8 mouse cellular contexts compared by ENCODE assay signal in genomic region chr2:168839811-168840655, GRCm38 (mm10).
DNase-seq lines count a peak whose midpoint lies in the region; ATAC-seq and TF ChIP-seq lines count a peak whose summit lies in the region.

No protein-coding gene starts in this region.

- H3K9me3 ChIP-seq in E14TG2a.4 (ENCODE audit: low read length): no peaks in the 10 kb centered on the region
- H3K9me3 ChIP-seq in forebrain, postnatal 0 days (ENCODE audit: low read length): no peaks in the 10 kb centered on the region
- H3K9me3 ChIP-seq in midbrain, embryonic 11.5 days (ENCODE audit: control insufficient read depth, low read length): no peaks in the 10 kb centered on the region

- H3K27ac ChIP-seq in gastrocnemius, adult 2 months: no peak overlapping the region
- H3K27ac ChIP-seq in forebrain, postnatal 0 days (ENCODE audit: low read depth, low read length): no peak overlapping the region
- peak overlapping the region; percentile 89 for H3K27ac ChIP-seq in midbrain, embryonic 11.5 days (ENCODE audit: low read depth, low read length)

- WGBS in forebrain, postnatal 0 days: 4% methylated on average over 24 of the region's 24 CpGs
- WGBS in midbrain, embryonic 11.5 days: 2% methylated on average over 24 of the region's 24 CpGs

- H3K4me2 ChIP-seq in forebrain, postnatal 0 days (ENCODE audit: low read depth): peak overlapping the region; percentile 29
- H3K4me2 ChIP-seq in midbrain, embryonic 11.5 days: peak overlapping the region; percentile 46

- no peak for DNase-seq in gastrocnemius, adult 2 months
- no peak for DNase-seq in gastrocnemius, adult 8-10 months (ENCODE audit: low spot score in 2 of 2)
- DNase-seq in forebrain, postnatal 0 days: peak; percentile 34
- DNase-seq in midbrain, embryonic 11.5 days (ENCODE audit: low spot score, missing footprints): peak; percentile 96
- no peak for DNase-seq in gastrocnemius, postnatal 4 days (ENCODE audit: low spot score in 2 of 2)
- no peak for DNase-seq in urinary bladder, postnatal 10 days (ENCODE audit: low spot score)
- no peak for DNase-seq in ovary, postnatal 14 days (ENCODE audit: low spot score)

- intact Hi-C loops in gastrocnemius, adult 2 months (cut with DNase I): no loop called here

- no peak for TF ChIP-seq CTCF in gastrocnemius, adult 2 months (IDR thresholded peaks at IDR 0.05)
- no peak for TF ChIP-seq CTCF in E14TG2a.4 (conservative IDR thresholded peaks at IDR 0.05; ENCODE audit: low read length)
- no peak for TF ChIP-seq CTCF in forebrain, postnatal 0 days (IDR thresholded peaks at IDR 0.05; ENCODE audit: low read depth)

- 0 out of 2 replicates have a peak overlapping the region, but pooled peaks have one; percentile 17 for H3K4me3 ChIP-seq in gastrocnemius, adult 2 months
- H3K4me3 ChIP-seq in E14TG2a.4 (replicated peaks; ENCODE audit: low read length): peak overlapping the region; percentile 57
- H3K4me3 ChIP-seq in forebrain, postnatal 0 days (ENCODE audit: low read depth, low read length): peak overlapping the region; percentile 2; the same call in 1 of the 2 replicates
- H3K4me3 ChIP-seq in midbrain, embryonic 11.5 days (ENCODE audit: low read depth, low read length): peak overlapping the region; percentile 21; the same call in 1 of the 2 replicates

- H3K36me3 ChIP-seq in E14TG2a.4 (ENCODE audit: insufficient read depth, low read length): no peaks in the 10 kb centered on the region
- H3K36me3 ChIP-seq in forebrain, postnatal 0 days (ENCODE audit: insufficient read depth): no peaks in the 10 kb centered on the region
- no peaks in the 10 kb centered on the region for H3K36me3 ChIP-seq in midbrain, embryonic 11.5 days (ENCODE audit: control insufficient read depth, insufficient read depth, low read length)

- no peak overlapping the region for H3K9ac ChIP-seq in forebrain, postnatal 0 days
- H3K9ac ChIP-seq in midbrain, embryonic 11.5 days (ENCODE audit: low read length): peak overlapping the region; percentile 39

- H3K27me3 ChIP-seq in E14TG2a.4 (ENCODE audit: insufficient read depth, low read length): peaks cover 14% of the 10 kb centered on the region
- peaks cover 24% of the 10 kb centered on the region for H3K27me3 ChIP-seq in forebrain, postnatal 0 days (ENCODE audit: insufficient read depth, low read length)
- no peaks in the 10 kb centered on the region for H3K27me3 ChIP-seq in midbrain, embryonic 11.5 days (ENCODE audit: control insufficient read depth, insufficient read depth, low read length)

- H3K4me1 ChIP-seq in E14TG2a.4 (replicated peaks; ENCODE audit: low read depth, low read length): peaks cover 78% of the 10 kb centered on the region
- H3K4me1 ChIP-seq in forebrain, postnatal 0 days (ENCODE audit: insufficient read depth): no peaks in the 10 kb centered on the region
- H3K4me1 ChIP-seq in midbrain, embryonic 11.5 days (ENCODE audit: control insufficient read depth, insufficient read depth, low read length): peaks cover 45% of the 10 kb centered on the region

- ATAC-seq in forebrain, postnatal 0 days: peak; percentile 53; the same call in 1 of the 2 replicates
- ATAC-seq in midbrain, embryonic 11.5 days (ENCODE audit: low FRiP score): peak; percentile 88

Comparison
In these comparisons a context has a peak if more than half of its experiments do, and no peak if none do; other contexts are left out.
1. DNase-seq: peak in forebrain, postnatal 0 days (single experiment) and midbrain, embryonic 11.5 days (single experiment); none in gastrocnemius, adult 2 months (single experiment), gastrocnemius, adult 8-10 months (0 of 2), gastrocnemius, postnatal 4 days (0 of 2), urinary bladder, postnatal 10 days (single experiment) and ovary, postnatal 14 days (single experiment).
2. H3K4me3 ChIP-seq: peak in every context shown above with its lines; median percentile 57 in E14TG2a.4; 21 in midbrain, embryonic 11.5 days; 17 in gastrocnemius, adult 2 months; 2 in forebrain, postnatal 0 days.